Comparison of ENCODE assay signal across 14 mouse cellular contexts in genomic region chr16:36688076-36688475, GRCm38 (mm10). TPM values are rescaled to one million over a fixed set of nuclear protein-coding genes. Genes with fewer than 3 reads are reported as not detected.
"Had no signal": no experiment of that assay in that cellular context is flagged by ENCODE, and none has a peak within 500 bp of the region (broad histone marks: within the 10 kb centered on the region; RNA-seq: fewer than 3 reads in every experiment).

No protein-coding gene starts in this region.

- H3K27ac ChIP-seq: lung, embryonic 15.5 days; macrophage; midbrain, embryonic 13.5 days; midbrain, embryonic 15.5 days; neural tube, embryonic 12.5 days had no signal

- H3K36me3 ChIP-seq: lung, embryonic 15.5 days; midbrain, embryonic 13.5 days; midbrain, embryonic 15.5 days; neural tube, embryonic 12.5 days had no signal

- H3K4me3 ChIP-seq: lung, embryonic 15.5 days; megakaryocyte, embryonic 14.5 days; midbrain, embryonic 13.5 days; midbrain, embryonic 15.5 days; neural tube, embryonic 12.5 days had no signal

- H3K4me1 ChIP-seq: lung, embryonic 15.5 days; megakaryocyte, embryonic 14.5 days; midbrain, embryonic 13.5 days; midbrain, embryonic 15.5 days; neural tube, embryonic 12.5 days had no signal

- DNase-seq: liver, postnatal 0 days; lung, adult 2 months; lung, postnatal 14 days; lung, postnatal 36 days; right cerebral cortex, postnatal 14 days; thymus, adult 18-20 months; thymus, postnatal 14 days; thymus, postnatal 36 days had no signal

- H3K9ac ChIP-seq: liver, postnatal 0 days; lung, embryonic 15.5 days; midbrain, embryonic 13.5 days; midbrain, embryonic 15.5 days; neural tube, embryonic 12.5 days had no signal

RNA-seq across cellular contexts. Expression of gene Ildr1, which starts 5.7 kb away (rescaled TPM):
- polyA plus RNA-seq: macrophage; midbrain, embryonic 13.5 days; neural tube, embryonic 12.5 days had no signal
